Mouse (Mus musculus) liver, embryonic 16.5 days (tissue): Measurements from ENCODE around the gene Ripor3. TPM values are rescaled to one million over a fixed set of nuclear protein-coding genes. Genes with fewer than 3 reads are reported as not detected.

Source experiments
- ATAC-seq: fragments of 200-750 bp; cut with Nextera tagmentation; 2 replicates; pipeline ENCODE4 v1.8.0; 2017; ENCODE audit warnings: low read depth, mild to moderate bottlenecking, moderate number of reproducible peaks, moderate library complexity
- H3K27ac ChIP-seq: fragments of 300-500 bp; sonication (generic); 2 replicates; pipeline ENCODE4 v1.5.1; 2014; ENCODE audit warnings: mild to moderate bottlenecking, low read length
- H3K27me3 ChIP-seq: fragments of 300-500 bp; sonication (generic); 2 replicates; pipeline ENCODE4 v1.6.1; 2014; ENCODE audit warnings: low read depth, low read length, mixed read lengths; ENCODE audit not compliant: control insufficient read depth, insufficient read depth
- H3K36me3 ChIP-seq: fragments of 300-500 bp; sonication (generic); 2 replicates; pipeline ENCODE4 v1.6.1; 2014; ENCODE audit warnings: mild to moderate bottlenecking; ENCODE audit not compliant: control insufficient read depth, insufficient read depth
- H3K4me1 ChIP-seq: fragments of 300-500 bp; sonication (generic); 2 replicates; pipeline ENCODE4 v1.6.1; 2014; ENCODE audit warnings: low read depth, low read length, mixed read lengths; ENCODE audit not compliant: control insufficient read depth
- H3K4me2 ChIP-seq: fragments of 300-500 bp; sonication (generic); 2 replicates; pipeline ENCODE4 v1.6.1; 2014; ENCODE audit warnings: low read depth, low read length, mixed read lengths
- H3K4me3 ChIP-seq: fragments of 300-500 bp; sonication (generic); 2 replicates; pipeline ENCODE4 v1.5.1; 2014; ENCODE audit warnings: low read depth, mild to moderate bottlenecking, low read length
- H3K9ac ChIP-seq: fragments of 300-500 bp; sonication (generic); 2 replicates; pipeline ENCODE4 v1.6.1; 2014; ENCODE audit warnings: low read depth, low read length
- H3K9me3 ChIP-seq: fragments of 300-500 bp; sonication (generic); replicated peaks from 2 replicates; pipeline ENCODE4 v1.6.1; 2016; ENCODE audit warnings: low read length; ENCODE audit not compliant: control insufficient read depth
- WGBS: fragments of 180-500 bp; shearing (Covaris S2); extraction: QIAGEN DNeasy Blood & Tissue Kit; methylation state at CpG from one replicate; pipeline ENCODE4 v1.1.7; 2014; ENCODE audit not compliant: insufficient replicate concordance; 5-methylcytosine and 5-hydroxymethylcytosine counted together
- polyA plus RNA-seq: library from polyadenylated mRNA; unstranded; fragments of >200 nt; fragmentation: Nextera tagmentation; extraction: Ambion mirVana; gene quantifications from 2 replicates; pipeline ENCODE4 v1.2.1, GENCODE M21; 2015

Gene Ripor3
- polyA plus RNA-seq, 1 experiment from 2014 or later = 1.2 TPM

- H3K36me3 ChIP-seq = no peaks in the 10 kb centered on the region
- no peak overlapping the region for H3K27ac ChIP-seq
- no peak overlapping the region for H3K4me2 ChIP-seq
- peaks cover 3% of the 10 kb centered on the region; the same call in 1 of the 2 replicates for H3K4me1 ChIP-seq
- no peak for ATAC-seq
- no peaks in the 10 kb centered on the region for H3K27me3 ChIP-seq
- no peak overlapping the region for H3K4me3 ChIP-seq
- no peak overlapping the region for H3K9ac ChIP-seq
- 55% methylated on average over 3 of the region's 3 CpGs for WGBS
- no peaks in the 10 kb centered on the region for H3K9me3 ChIP-seq
Measured at GRCm38 (mm10) chr2:168040751-168041150, 30.3 kb upstream of the Ripor3 start.

- Histone ChIP-seq H3K27ac (no peak overlapping the region), H3K27me3 (no peaks in the 10 kb centered on the region), H3K9ac (no peak overlapping the region), H3K36me3 (no peaks in the 10 kb centered on the region), H3K4me2 (no peak overlapping the region), H3K4me1 (peaks cover 6% of the 10 kb centered on the region), H3K4me3 (no peak overlapping the region), H3K9me3 (no peaks in the 10 kb centered on the region)
- no peak for ATAC-seq
- 40% methylated on average over 3 of the region's 3 CpGs for WGBS
Measured at GRCm38 (mm10) chr2:168037063-168037462, 26.6 kb upstream of the Ripor3 start.

- peaks cover 6% of the 10 kb centered on the region for H3K4me1 ChIP-seq
Measured at GRCm38 (mm10) chr2:168035907-168036306, 25.5 kb upstream of the Ripor3 start.

GRCm38 (mm10) chr2:168033905-168034304 lies 23.5 kb upstream of the Ripor3 start:
- H3K4me2 ChIP-seq = no peak overlapping the region
- 19% methylated on average over 10 of the region's 10 CpGs for WGBS
- ATAC-seq = peak; percentile 53
- H3K4me3 ChIP-seq = no peak overlapping the region
- no peak overlapping the region for H3K9ac ChIP-seq
- H3K27ac ChIP-seq = no peak overlapping the region
- no peaks in the 10 kb centered on the region for H3K27me3 ChIP-seq
- no peaks in the 10 kb centered on the region for H3K9me3 ChIP-seq
- no peaks in the 10 kb centered on the region for H3K36me3 ChIP-seq
- H3K4me1 ChIP-seq = peaks cover 6% of the 10 kb centered on the region

More at GRCm38 (mm10) chr2:168035907-168036306, 25.5 kb upstream of the Ripor3 start:
- H3K27me3 ChIP-seq = no peaks in the 10 kb centered on the region
- no peak overlapping the region for H3K4me3 ChIP-seq
- WGBS = 60% methylated on average over 6 of the region's 6 CpGs
- no peak overlapping the region for H3K9ac ChIP-seq
- H3K4me2 ChIP-seq = no peak overlapping the region
- no peak overlapping the region for H3K27ac ChIP-seq
- no peak for ATAC-seq
- H3K9me3 ChIP-seq = no peaks in the 10 kb centered on the region
- H3K36me3 ChIP-seq = no peaks in the 10 kb centered on the region

- 61% methylated on average over 2 of the region's 2 CpGs for WGBS
- H3K27ac ChIP-seq = no peak overlapping the region
- no peak for ATAC-seq
- H3K27me3 ChIP-seq = no peaks in the 10 kb centered on the region
- H3K36me3 ChIP-seq = no peaks in the 10 kb centered on the region
- no peak overlapping the region for H3K9ac ChIP-seq
- H3K4me2 ChIP-seq = no peak overlapping the region
- H3K4me1 ChIP-seq = peaks cover 6% of the 10 kb centered on the region
- H3K4me3 ChIP-seq = no peak overlapping the region
- peaks cover 5% of the 10 kb centered on the region for H3K9me3 ChIP-seq
Measured at GRCm38 (mm10) chr2:168031842-168032241, 21.4 kb upstream of the Ripor3 start.

- H3K9ac ChIP-seq = no peak overlapping the region
- WGBS = 75% methylated on average over 3 of the region's 3 CpGs
- peaks cover 5% of the 10 kb centered on the region for H3K9me3 ChIP-seq
- no peaks in the 10 kb centered on the region for H3K36me3 ChIP-seq
- no peak overlapping the region for H3K4me3 ChIP-seq
- H3K4me2 ChIP-seq = no peak overlapping the region
- no peaks in the 10 kb centered on the region for H3K27me3 ChIP-seq
- H3K27ac ChIP-seq = no peak overlapping the region
- no peaks in the 10 kb centered on the region; the same call in 1 of the 2 replicates for H3K4me1 ChIP-seq
- no peak for ATAC-seq
Measured at GRCm38 (mm10) chr2:168028376-168028775, 18.0 kb upstream of the Ripor3 start.

- Histone ChIP-seq H3K9ac (no peak overlapping the region), H3K27ac (no peak overlapping the region), H3K4me2 (no peak overlapping the region), H3K4me3 (no peak overlapping the region), H3K9me3 (peaks cover 5% of the 10 kb centered on the region), H3K4me1 (no peaks in the 10 kb centered on the region; the same call in 1 of the 2 replicates), H3K36me3 (no peaks in the 10 kb centered on the region), H3K27me3 (no peaks in the 10 kb centered on the region)
- WGBS = 14% methylated on average over 3 of the region's 3 CpGs
- no peak for ATAC-seq
Measured at GRCm38 (mm10) chr2:168026467-168026866, 16.0 kb upstream of the Ripor3 start.

- Histone ChIP-seq H3K4me1 (no peaks in the 10 kb centered on the region; the same call in 1 of the 2 replicates), H3K27me3 (no peaks in the 10 kb centered on the region), H3K27ac (no peak overlapping the region), H3K9me3 (peaks cover 5% of the 10 kb centered on the region), H3K9ac (no peak overlapping the region), H3K4me3 (no peak overlapping the region), H3K4me2 (no peak overlapping the region), H3K36me3 (no peaks in the 10 kb centered on the region)
- WGBS = 71% methylated on average over 8 of the region's 8 CpGs
- ATAC-seq = no peak
Measured at GRCm38 (mm10) chr2:168025882-168026281, 15.5 kb upstream of the Ripor3 start.

- Histone ChIP-seq H3K4me3 (no peak overlapping the region), H3K4me2 (no peak overlapping the region), H3K36me3 (no peaks in the 10 kb centered on the region), H3K27ac (no peak overlapping the region), H3K27me3 (no peaks in the 10 kb centered on the region), H3K4me1 (no peaks in the 10 kb centered on the region; the same call in 1 of the 2 replicates), H3K9ac (no peak overlapping the region), H3K9me3 (peaks cover 5% of the 10 kb centered on the region)
- 63% methylated on average over 12 of the region's 12 CpGs for whole genome bisulfite sequencing
- ATAC-seq = no peak
Measured at GRCm38 (mm10) chr2:168025174-168025573, 14.8 kb upstream of the Ripor3 start.
